Mouse (Mus musculus) left cerebral cortex, adult 2 months (tissue): ENCODE measurements at regions not wholly inside any gene's neighbourhood (a gene's known extent, or its start where the extent isn't known, plus 50 kb on each side); places are given as distances from the start of the nearest gene placed in this dataset.

ENCODE experiments used
- DNase-seq, 2 experiments: peaks; one replicate each; pipeline ENCODE4 v3.0.0; 2021 to 2022; ENCODE audit warnings: low spot score in 2 of 2, mixed read lengths in 1 of 2; ENCODE audit errors: extremely low spot score in 1 of 2
- H3K27ac ChIP-seq: fragments of 200-600 bp; 2 replicates; pipeline ENCODE4 v1.8.1; 2022
- H3K4me3 ChIP-seq: fragments of 200-600 bp; 2 replicates; pipeline ENCODE4 v1.8.1; 2022
- CTCF ChIP-seq: fragments of 200-600 bp; IDR thresholded peaks from 2 replicates; pipeline ENCODE4 v1.8.1; 2022; ENCODE audit warnings: antibody characterized with exemption, mild to moderate bottlenecking, moderate library complexity
- intact Hi-C: fragments of 180-260 bp; cut with DNase I; formaldehyde crosslinking; loops from one replicate; pipeline ENCODE4 v1.15.1; 2025

GRCm38 (mm10) chr12:12683733-12684470 lies 257.8 kb downstream of the Mycn start:
- TF ChIP-seq CTCF, result no peak
- intact Hi-C loops, result loop anchor here (10.0 kb wide), 1 partner anchor 531 kb away; no protein-coding TSS in a partner anchor
- no peak overlapping the region for H3K27ac ChIP-seq
- DNase-seq, result no peak
- H3K4me3 ChIP-seq, result no peak overlapping the region

DNA sequence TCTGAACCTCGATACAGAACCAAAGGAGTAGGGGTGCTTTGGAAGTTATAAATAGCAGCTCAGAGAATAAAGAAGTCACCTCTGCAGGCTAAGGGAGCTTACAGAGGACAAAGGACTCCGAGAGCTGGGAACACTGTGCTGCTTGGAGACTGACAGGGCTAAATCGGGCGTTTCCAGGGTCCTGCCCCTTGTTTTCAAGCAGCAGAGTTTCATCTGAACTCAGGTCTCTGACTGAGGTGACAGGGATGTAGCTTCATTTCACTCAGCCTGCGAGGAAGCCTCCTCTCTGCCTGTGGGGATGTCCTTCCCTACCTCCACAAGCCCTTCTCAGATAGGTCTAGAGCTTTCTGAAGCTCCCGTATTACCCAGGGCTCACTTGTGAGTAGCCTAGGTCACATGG lies 260.6 kb downstream of the Mycn start:
- peak overlapping the region; percentile 70 for H3K27ac ChIP-seq
- intact Hi-C loops, result loop anchor here (2.0 to 10.0 kb wide), 2 partner anchors 258 to 534 kb away; no protein-coding TSS in a partner anchor
- no peak for TF ChIP-seq CTCF
- DNase-seq, result no peak
- peak overlapping the region; percentile 19; the same call in 1 of the 2 replicates for H3K4me3 ChIP-seq

DNA sequence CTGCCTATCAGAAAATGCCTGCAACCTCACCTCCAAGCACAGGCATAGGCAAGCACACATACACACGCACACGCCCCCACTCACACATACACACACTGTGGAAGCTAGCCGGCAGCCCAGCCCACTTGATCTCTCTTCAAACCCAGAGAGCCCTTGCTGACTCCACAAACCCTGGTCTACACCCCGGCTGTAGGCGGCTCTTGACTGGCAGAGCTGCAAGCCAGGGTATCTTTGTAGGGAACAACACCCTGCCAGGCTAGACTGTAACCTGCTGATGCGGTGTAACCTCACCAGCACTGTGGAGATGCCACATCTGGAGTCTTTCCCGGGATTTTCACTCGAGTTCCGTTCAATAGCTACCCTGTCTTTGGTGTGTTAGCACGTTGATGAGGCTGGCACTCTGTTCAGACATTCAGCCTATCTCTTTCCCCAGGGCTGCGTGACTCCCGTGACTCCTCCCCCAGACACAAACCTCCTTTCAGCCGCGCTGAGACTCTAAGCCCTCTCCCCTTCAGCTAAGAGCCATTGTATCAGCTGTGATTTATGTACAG lies 261.3 kb downstream of the Mycn start:
- H3K4me3 ChIP-seq, result peak overlapping the region; percentile 32
- intact Hi-C loops, result loop anchor here (2.0 to 10.0 kb wide), 2 partner anchors 258 to 534 kb away; no protein-coding TSS in a partner anchor
- no peak for TF ChIP-seq CTCF
- peak; percentile 41 to 53 for DNase-seq
- H3K27ac ChIP-seq, result peak overlapping the region; percentile 80

DNA sequence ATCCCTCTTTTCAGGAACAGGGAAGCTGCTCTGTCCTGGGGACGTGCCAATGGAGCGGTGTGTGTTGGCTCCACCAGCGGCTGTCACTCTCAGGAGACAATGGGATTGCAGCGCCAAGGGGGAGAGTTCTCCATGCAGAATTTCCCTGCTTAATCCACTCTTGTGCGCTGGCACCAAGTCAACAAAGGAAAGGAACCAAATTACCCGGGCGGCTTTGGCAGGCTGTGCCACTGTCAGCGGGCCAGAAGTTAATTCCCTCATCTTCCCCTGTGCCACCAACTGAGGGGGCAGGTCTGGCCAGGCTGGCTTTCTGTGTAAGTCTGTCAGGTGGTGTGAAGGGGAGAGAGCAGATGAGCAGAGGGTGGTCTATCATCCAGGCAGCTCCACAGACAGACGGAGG lies 265.0 kb downstream of the Mycn start:
- intact Hi-C loops, result no loop called here
- peak in 1 of 2 experiments; percentile 29 for DNase-seq
- H3K4me3 ChIP-seq, result no peak overlapping the region
- TF ChIP-seq CTCF, result no peak
- H3K27ac ChIP-seq, result no peak overlapping the region

DNA sequence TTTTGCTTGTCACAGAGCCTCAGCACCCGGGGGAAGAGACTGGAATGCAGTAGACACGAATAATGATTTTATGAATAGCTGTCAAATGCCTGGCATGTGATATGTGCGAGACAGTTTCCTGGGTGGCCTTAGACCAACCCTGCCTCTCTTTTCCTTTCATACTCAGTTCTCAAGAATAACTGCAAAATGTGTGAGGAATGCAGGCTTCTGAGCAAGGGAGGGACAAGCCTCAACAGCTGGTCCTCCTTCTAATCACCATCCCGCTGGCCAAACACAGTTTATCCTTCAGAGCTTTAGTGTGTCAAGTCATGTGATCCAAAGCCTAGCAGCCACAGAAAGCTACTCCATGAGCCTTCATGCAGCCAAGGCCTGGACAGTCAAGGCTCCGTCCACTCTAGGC lies 271.8 kb downstream of the Mycn start:
- DNase-seq, result no peak
- no peak for TF ChIP-seq CTCF
- intact Hi-C loops, result no loop called here
- Histone ChIP-seq H3K4me3 (no peak overlapping the region), H3K27ac (no peak overlapping the region)

DNA sequence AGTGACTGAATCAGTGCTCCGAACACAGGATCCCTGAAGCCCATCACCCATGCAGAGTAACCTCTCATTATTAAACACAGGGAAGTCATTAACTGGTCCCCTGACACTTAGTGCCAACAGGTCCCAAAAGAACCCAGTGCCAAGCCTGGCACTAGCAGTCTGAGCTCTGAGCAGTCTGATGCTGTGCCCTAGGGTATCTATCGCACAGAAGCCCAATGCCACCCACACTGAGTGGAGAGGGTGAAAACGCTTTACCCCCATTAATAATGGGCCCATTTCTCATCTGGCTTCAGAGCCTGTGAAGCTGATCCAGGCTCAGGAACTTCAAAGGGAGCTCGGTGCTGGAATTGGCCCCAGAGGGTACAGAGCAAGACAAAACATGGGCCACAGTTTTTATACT lies 272.8 kb downstream of the Mycn start:
- Histone ChIP-seq H3K4me3 (no peak overlapping the region), H3K27ac (no peak overlapping the region)
- intact Hi-C loops, result no loop called here
- DNase-seq, result no peak
- TF ChIP-seq CTCF, result no peak

- intact Hi-C loops, result no loop called here
- no peak overlapping the region for H3K4me3 ChIP-seq
- no peak overlapping the region for H3K27ac ChIP-seq
- no peak for TF ChIP-seq CTCF
- DNase-seq, result no peak
Measured at GRCm38 (mm10) chr12:12655611-12656010, 286.1 kb downstream of the Mycn start.

DNA sequence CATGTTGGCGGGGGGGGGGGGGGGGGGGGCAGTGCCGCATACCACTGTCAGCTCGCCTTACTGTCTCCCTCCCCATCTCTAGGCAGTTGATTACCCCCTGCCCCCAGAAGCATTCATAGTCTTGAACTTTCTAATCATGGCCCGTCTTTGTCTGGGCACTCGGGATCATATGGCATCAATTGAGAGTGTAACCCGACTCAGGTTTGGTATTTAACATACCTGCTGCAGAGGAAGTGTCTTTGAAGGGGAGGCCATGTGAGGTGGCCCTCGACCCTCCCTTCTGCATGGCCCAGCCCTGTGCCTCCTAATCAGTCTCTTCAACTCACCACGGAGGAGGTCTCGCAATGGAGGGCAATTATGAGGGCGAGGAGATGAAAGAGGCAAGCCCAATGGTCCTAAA lies 286.5 kb downstream of the Mycn start:
- Histone ChIP-seq H3K27ac (no peak overlapping the region), H3K4me3 (no peak overlapping the region)
- TF ChIP-seq CTCF, result no peak
- DNase-seq, result no peak
- intact Hi-C loops, result no loop called here

DNA sequence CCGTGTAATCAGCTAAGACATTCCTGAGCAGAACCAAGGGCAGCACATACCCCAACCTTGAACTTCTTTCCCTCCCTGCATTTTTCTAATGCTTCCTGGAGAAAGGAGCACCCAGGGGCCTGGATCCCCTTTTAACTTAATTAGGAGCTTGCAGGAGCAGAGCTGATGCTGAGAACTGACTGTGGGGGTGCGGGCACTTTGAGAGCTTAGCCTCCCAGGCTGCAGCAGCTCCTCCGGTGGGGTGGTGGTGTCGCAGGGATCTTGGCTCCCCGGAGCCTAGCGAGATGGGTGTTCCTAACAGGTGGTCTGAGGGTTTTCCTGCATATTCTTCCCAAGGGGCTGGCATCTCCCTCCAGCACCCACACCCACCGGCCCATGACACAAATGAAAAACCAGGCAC lies 289.4 kb downstream of the Mycn start:
- Histone ChIP-seq H3K27ac (no peak overlapping the region), H3K4me3 (no peak overlapping the region)
- intact Hi-C loops, result no loop called here
- no peak for TF ChIP-seq CTCF
- no peak for DNase-seq

GRCm38 (mm10) chr12:12650309-12650708 lies 291.4 kb downstream of the Mycn start:
- Histone ChIP-seq H3K27ac (no peak overlapping the region), H3K4me3 (no peak overlapping the region)
- intact Hi-C loops, result no loop called here
- DNase-seq, result no peak
- no peak for TF ChIP-seq CTCF

- TF ChIP-seq CTCF, result no peak
- no peak for DNase-seq
- intact Hi-C loops, result no loop called here
- no peak overlapping the region for H3K4me3 ChIP-seq
- H3K27ac ChIP-seq, result no peak overlapping the region
Measured at GRCm38 (mm10) chr12:12647467-12647866, 294.2 kb downstream of the Mycn start.

DNA sequence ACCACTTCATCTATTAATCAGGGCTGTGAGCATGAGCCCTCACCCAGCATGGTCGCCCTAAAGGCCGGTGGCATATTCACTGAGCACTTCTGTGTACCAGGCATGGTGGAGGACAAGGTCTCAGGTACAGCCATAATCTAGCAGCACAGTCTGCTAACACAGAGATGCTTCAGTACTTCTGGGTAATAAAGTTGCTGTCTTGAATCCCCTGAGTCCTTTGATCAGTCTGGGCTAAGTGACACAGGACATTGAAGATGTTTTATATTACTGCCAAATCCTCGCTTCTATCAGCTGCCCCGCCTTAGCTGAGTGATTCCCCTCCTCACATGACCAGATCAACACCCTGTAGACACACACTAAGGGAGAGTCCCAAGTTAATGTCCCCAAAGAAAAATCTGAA lies 296.5 kb downstream of the Mycn start:
- no peak for TF ChIP-seq CTCF
- intact Hi-C loops, result no loop called here
- Histone ChIP-seq H3K4me3 (no peak overlapping the region), H3K27ac (no peak overlapping the region)
- DNase-seq, result no peak
